Mouse (Mus musculus) CH12.LX (cell line): ENCODE measurements around the gene Slc5a8. TPM values are rescaled to one million over a fixed set of nuclear protein-coding genes. Genes with fewer than 3 reads are reported as not detected.

Experiments used
- DNase-seq: peaks from one replicate; pipeline ENCODE4 v3.0.0-alpha.2; 2013; ENCODE audit errors: extremely low read depth
- H3K27ac ChIP-seq: 2 replicates; pipeline ENCODE4 v1.5.1; 2012; ENCODE audit warnings: low read depth, mild to moderate bottlenecking, control low read depth, moderate library complexity; ENCODE audit not compliant: insufficient read depth
- H3K27me3 ChIP-seq: replicated peaks from 2 replicates; pipeline ENCODE3; 2012; ENCODE audit warnings: inconsistent platforms
- H3K36me3 ChIP-seq, 2 experiments: replicated peaks in 1 of 2; 2 replicates each; pipeline versions ENCODE3 to v1.6.1; 2012; ENCODE audit warnings: inconsistent platforms in 1 of 2, low read length in 1 of 2, mild to moderate bottlenecking in 1 of 2, mixed read lengths in 1 of 2, moderate library complexity in 1 of 2; ENCODE audit not compliant: control insufficient read depth in 1 of 2, insufficient read depth in 1 of 2
- H3K4me1 ChIP-seq, 2 experiments: 2 replicates each; pipeline ENCODE4 v1.6.1; 2012; ENCODE audit warnings: inconsistent platforms in 1 of 2, moderate library complexity in 1 of 2; ENCODE audit not compliant: insufficient read depth in 2 of 2, control insufficient read depth in 1 of 2
- H3K4me2 ChIP-seq: 2 replicates; pipeline ENCODE4 v1.6.1; 2012; ENCODE audit warnings: low read depth, mild to moderate bottlenecking, control low read depth; ENCODE audit not compliant: poor library complexity, insufficient read depth, severe bottlenecking
- H3K4me3 ChIP-seq, 3 experiments: fragments of 150-350 bp in 1 of 3; sonication (generic) in 1 of 3; replicated peaks in 1 of 3; 2 replicates each; pipeline versions ENCODE3 to v1.5.1; 2011 to 2012; ENCODE audit warnings: low read depth in 2 of 3, low read length in 2 of 3, mild to moderate bottlenecking in 2 of 3, moderate library complexity in 2 of 3, control low read depth in 1 of 3, improper control_type of control experiment in 1 of 3, inconsistent platforms in 1 of 3, mixed read lengths in 1 of 3; ENCODE audit not compliant: poor library complexity in 1 of 3
- H3K79me2 ChIP-seq: replicated peaks from 2 replicates; pipeline ENCODE4 v1.6.1; 2012; ENCODE audit warnings: mild to moderate bottlenecking, moderate library complexity; ENCODE audit not compliant: control insufficient read depth, poor library complexity, insufficient read depth, severe bottlenecking; ENCODE audit errors: extremely low read depth
- H3K9ac ChIP-seq: 2 replicates; pipeline ENCODE4 v1.6.1; 2012; ENCODE audit warnings: low read depth, mild to moderate bottlenecking, control low read depth, moderate library complexity; ENCODE audit not compliant: insufficient read depth
- H3K9me3 ChIP-seq: replicated peaks from 2 replicates; pipeline ENCODE3; 2012; ENCODE audit warnings: low read length, inconsistent platforms, mixed read lengths
- BHLHE40 ChIP-seq: IDR thresholded peaks from 2 replicates; pipeline ENCODE4 v1.6.1; 2011; ENCODE audit warnings: mild to moderate bottlenecking, low read depth, low read length, improper control_type of control experiment
- CHD1 ChIP-seq: IDR thresholded peaks from 2 replicates; pipeline ENCODE4 v1.6.1; 2012; ENCODE audit warnings: low read depth, low read length, improper control_type of control experiment, inconsistent platforms
- CHD2 ChIP-seq: IDR thresholded peaks from 2 replicates; pipeline ENCODE4 v1.6.1; 2011; ENCODE audit warnings: low read length, improper control_type of control experiment
- E2F4 ChIP-seq: IDR thresholded peaks from 2 replicates; pipeline ENCODE4 v1.6.1; 2011; ENCODE audit warnings: low read depth, low read length, improper control_type of control experiment; ENCODE audit not compliant: insufficient replicate concordance
- ELF1 ChIP-seq: IDR thresholded peaks from 2 replicates; pipeline ENCODE4 v1.6.1; 2014; ENCODE audit warnings: low read depth, mild to moderate bottlenecking, inconsistent platforms, low read length, improper control_type of control experiment
- EP300 ChIP-seq: IDR thresholded peaks from 2 replicates; pipeline ENCODE4 v1.6.1; 2011; ENCODE audit warnings: low read length, improper control_type of control experiment
- ETS1 ChIP-seq: conservative IDR thresholded peaks from 2 replicates; pipeline ENCODE4 v1.6.1; 2012; ENCODE audit warnings: low read depth, mild to moderate bottlenecking, inconsistent platforms, low read length, improper control_type of control experiment, moderate library complexity
- HCFC1 ChIP-seq: IDR thresholded peaks from 2 replicates; pipeline ENCODE4 v1.6.1; 2012; ENCODE audit warnings: low read depth, mild to moderate bottlenecking, inconsistent platforms, low read length, improper control_type of control experiment
- IRF4 ChIP-seq: IDR thresholded peaks from 2 replicates; pipeline ENCODE4 v1.6.1; 2014; ENCODE audit warnings: low read depth, mild to moderate bottlenecking, inconsistent platforms, low read length, improper control_type of control experiment
- JUN ChIP-seq: IDR thresholded peaks from 2 replicates; pipeline ENCODE4 v1.6.1; 2011; ENCODE audit warnings: low read depth, mild to moderate bottlenecking, low read length, improper control_type of control experiment, moderate library complexity; ENCODE audit not compliant: insufficient read depth
- JUND ChIP-seq: conservative IDR thresholded peaks from 2 replicates; pipeline ENCODE4 v1.6.1; 2011; ENCODE audit warnings: low read depth, low read length, improper control_type of control experiment
- KAT2A ChIP-seq: IDR thresholded peaks from 2 replicates; pipeline ENCODE4 v1.6.1; 2012; ENCODE audit warnings: low read length, improper control_type of control experiment, inconsistent platforms; ENCODE audit not compliant: insufficient replicate concordance
- MAX ChIP-seq: IDR thresholded peaks from 2 replicates; pipeline ENCODE4 v1.6.1; 2011; ENCODE audit warnings: low read length, improper control_type of control experiment
- MAZ ChIP-seq: IDR thresholded peaks from 2 replicates; pipeline ENCODE4 v1.6.1; 2012; ENCODE audit warnings: low read depth, mild to moderate bottlenecking, inconsistent platforms, low read length, improper control_type of control experiment, moderate library complexity
- MEF2A ChIP-seq: IDR thresholded peaks from 2 replicates; pipeline ENCODE4 v1.6.1; 2014; ENCODE audit warnings: low read depth, mild to moderate bottlenecking, inconsistent platforms, low read length, improper control_type of control experiment, borderline replicate concordance
- MXI1 ChIP-seq: IDR thresholded peaks from 2 replicates; pipeline ENCODE4 v1.6.1; 2011; ENCODE audit warnings: mild to moderate bottlenecking, low read depth, low read length, improper control_type of control experiment
- MYC ChIP-seq: IDR thresholded peaks from 2 replicates; pipeline ENCODE4 v1.6.1; 2011; ENCODE audit warnings: low read depth, mild to moderate bottlenecking, improper control_type of control experiment, low read length
- NELFE ChIP-seq: IDR thresholded peaks from 2 replicates; pipeline ENCODE4 v1.6.1; 2011; ENCODE audit warnings: low read depth, low read length, improper control_type of control experiment
- NRF1 ChIP-seq: IDR thresholded peaks from 2 replicates; pipeline ENCODE4 v1.6.1; 2014; ENCODE audit warnings: low read depth, mild to moderate bottlenecking, inconsistent platforms, low read length, improper control_type of control experiment, moderate library complexity
- POLR2A ChIP-seq: IDR thresholded peaks from 2 replicates; pipeline ENCODE4 v1.6.1; 2011; ENCODE audit warnings: low read depth, mild to moderate bottlenecking, improper control_type of control experiment, low read length
- RAD21 ChIP-seq: IDR thresholded peaks from 2 replicates; pipeline ENCODE4 v1.6.1; 2011; ENCODE audit warnings: low read depth, mild to moderate bottlenecking, low read length, improper control_type of control experiment, moderate library complexity
- RCOR1 ChIP-seq: conservative IDR thresholded peaks from 2 replicates; pipeline ENCODE4 v1.6.1; 2012; ENCODE audit warnings: low read depth, mild to moderate bottlenecking, inconsistent platforms, low read length, improper control_type of control experiment
- SIN3A ChIP-seq: IDR thresholded peaks from 2 replicates; pipeline ENCODE4 v1.6.1; 2012; ENCODE audit warnings: low read length, improper control_type of control experiment, inconsistent platforms
- TBP ChIP-seq: conservative IDR thresholded peaks from 2 replicates; pipeline ENCODE4 v1.6.1; 2011; ENCODE audit warnings: low read depth, low read length, improper control_type of control experiment
- TCF12 ChIP-seq: IDR thresholded peaks from 2 replicates; pipeline ENCODE4 v1.6.1; 2014; ENCODE audit warnings: low read depth, mild to moderate bottlenecking, inconsistent platforms, low read length, improper control_type of control experiment
- ZKSCAN1 ChIP-seq: IDR thresholded peaks from 2 replicates; pipeline ENCODE4 v1.6.1; 2012; ENCODE audit warnings: low read depth, inconsistent platforms, low read length, improper control_type of control experiment, borderline replicate concordance
- ZMIZ1 ChIP-seq: IDR thresholded peaks from 2 replicates; pipeline ENCODE4 v1.6.1; 2012; ENCODE audit warnings: low read depth, mild to moderate bottlenecking, inconsistent platforms, low read length, improper control_type of control experiment
- ZNF384 ChIP-seq: IDR thresholded peaks from 2 replicates; pipeline ENCODE4 v1.6.1; 2012; ENCODE audit warnings: low read depth, low read length, improper control_type of control experiment, inconsistent platforms
- dilution Hi-C: fragments of 300-500 bp; cut with MboI; formaldehyde crosslinking; loops from 2 replicates; pipeline ENCODE4 v1.14.3; 2020; ENCODE audit warnings: low sequenced_read_pairs; ENCODE audit not compliant: extremely low pct_unique_long_range_greater_than_20kb, extremely low pct_ligation_motif_present
- in situ Hi-C: fragments of 300-500 bp; cut with MboI; formaldehyde crosslinking; loops from 3 replicates; pipeline ENCODE4 v1.14.3; 2019; ENCODE audit warnings: low sequenced_read_pairs, low pct_ligation_motif_present, low pct_unique_long_range_greater_than_20kb, mixed read lengths
- polyA plus RNA-seq: library from polyadenylated mRNA; unstranded; fragments of >175 nt; gene quantifications from 2 replicates; pipeline ENCODE4 v1.2.1, GENCODE M21; 2012; ENCODE audit warnings: low read depth; ENCODE audit not compliant: insufficient read length
- total RNA-seq, 2 experiments: library from RNA; depleted of rRNA; stranded (reverse); fragments of 300-350 nt in 1 of 2; fragments of >200 nt in 1 of 2; gene quantifications; 2 replicates each; pipeline ENCODE4 v1.2.3; 2012 to 2014

Gene Slc5a8
- total and polyA plus RNA-seq, 3 experiments, result 0.23 to 1.5 (median 0.31) TPM

DNA sequence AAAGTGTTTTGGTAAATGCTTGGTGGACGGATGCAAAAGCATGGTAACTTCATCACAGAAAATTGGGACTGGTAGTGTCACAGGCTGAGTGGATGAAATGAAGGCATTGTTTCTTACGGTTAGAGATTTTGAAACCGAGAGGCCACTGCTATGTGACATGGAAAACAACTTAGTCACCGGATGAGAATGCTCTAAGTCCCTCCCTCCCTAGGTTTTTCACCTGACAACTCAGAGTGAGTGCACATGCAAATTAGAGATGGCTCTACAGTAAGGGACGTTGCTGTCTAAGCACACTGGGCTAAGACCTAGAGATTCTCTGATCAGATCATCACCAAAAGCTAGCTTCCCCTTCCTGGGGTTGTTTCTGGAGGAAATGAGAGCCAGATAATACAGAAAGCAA lies 10.9 kb upstream of the Slc5a8 start:
- Histone ChIP-seq H3K36me3 (no peaks in the 10 kb centered on the region), H3K27me3 (no peaks in the 10 kb centered on the region), H3K27ac (peak overlapping the region; percentile 69), H3K79me2 (no peaks in the 10 kb centered on the region), H3K4me3 (peak overlapping the region in 1 of 3 experiments; percentile 20), H3K4me1 (peaks cover 13 to 42% of the 10 kb centered on the region in 2 experiments; a peak in 3 of 4 replicates), H3K9ac (0 out of 2 replicates have a peak overlapping the region, but pooled peaks have one; percentile 33), H3K9me3 (no peaks in the 10 kb centered on the region), H3K4me2 (peak overlapping the region; percentile 82)
- TF ChIP-seq ZKSCAN1 (no peak), CHD2 (peak; percentile 44; the same call in 1 of the 2 replicates), MEF2A (peak; percentile 69; the same call in 1 of the 2 replicates), POLR2A (no peak; the same call in 1 of the 2 replicates), MXI1 (0 out of 2 replicates have a peak, but pooled peaks have one; percentile 34), MAX (no peak; the same call in 1 of the 2 replicates), RAD21 (no peak), TCF12 (peak; percentile 22; the same call in 1 of the 2 replicates), E2F4 (no peak), ELF1 (peak; percentile 42; the same call in 1 of the 2 replicates), IRF4 (peak; percentile 89), ZNF384 (no peak), BHLHE40 (peak; percentile 84), CHD1 (no peak), KAT2A (0 out of 2 replicates have a peak, but pooled peaks have one; percentile 15), RCOR1 (0 out of 2 replicates have a peak, but pooled peaks have one; percentile 28), SIN3A (peak; percentile 68), ETS1 (peak; percentile 74), JUND (peak; percentile 75), TBP (0 out of 2 replicates have a peak, but pooled peaks have one; percentile 53), JUN (peak; percentile 56; the same call in 1 of the 2 replicates), NRF1 (peak; percentile 34; the same call in 1 of the 2 replicates), MYC (peak; percentile 55; the same call in 1 of the 2 replicates), NELFE (no peak), HCFC1 (peak; percentile 55; the same call in 1 of the 2 replicates), MAZ (no peak), ZMIZ1 (0 out of 2 replicates have a peak, but pooled peaks have one; percentile 5), EP300 (peak; percentile 83)
- DNase-seq, result peak; percentile 91
- in situ Hi-C loops, result no loop called here
- dilution Hi-C loops, result no loop called here
